Mouse (Mus musculus): Measurements from ENCODE around the gene Tspear.

Tspear gene

GRCm38 (mm10) chr10:77882553-77882952, 196.2 kb downstream of the Tspear start:
- no peak for DNase-seq

DNA sequence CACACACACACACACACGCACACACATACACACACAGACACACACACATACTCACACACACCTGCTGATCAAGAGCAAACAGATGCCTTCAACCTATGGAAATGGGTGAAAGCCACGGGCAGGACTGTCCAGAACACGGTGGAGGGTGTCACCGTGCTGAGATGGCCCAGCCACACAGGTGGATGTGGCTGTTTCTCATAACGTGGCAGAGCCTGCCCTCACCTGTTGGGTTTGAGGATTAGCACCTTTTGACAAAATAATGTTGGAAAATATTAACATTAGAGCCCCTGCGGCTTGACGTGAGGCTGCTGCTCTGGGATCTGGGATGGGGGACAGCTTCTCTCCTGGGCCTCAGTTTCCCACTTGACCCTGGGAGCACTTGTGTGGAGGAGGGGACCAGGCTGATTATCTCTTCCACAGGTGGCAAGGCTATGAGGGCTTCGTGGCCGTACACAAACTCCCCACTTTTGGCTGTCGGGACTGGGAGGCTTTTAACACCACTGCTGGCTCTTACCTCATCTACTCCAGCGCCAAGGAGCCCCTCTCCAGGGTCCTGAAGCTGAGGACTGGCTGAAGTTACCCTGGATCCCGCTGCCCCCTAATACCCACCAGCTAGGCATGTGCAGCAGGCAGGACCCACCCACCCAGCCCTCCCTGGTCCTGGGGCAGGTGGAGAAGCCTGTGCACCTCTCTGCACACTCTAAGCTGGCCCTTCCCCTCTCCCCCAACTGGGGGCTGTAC, 199.8 kb downstream of the Tspear start:
- DNase-seq = no peak

DNA sequence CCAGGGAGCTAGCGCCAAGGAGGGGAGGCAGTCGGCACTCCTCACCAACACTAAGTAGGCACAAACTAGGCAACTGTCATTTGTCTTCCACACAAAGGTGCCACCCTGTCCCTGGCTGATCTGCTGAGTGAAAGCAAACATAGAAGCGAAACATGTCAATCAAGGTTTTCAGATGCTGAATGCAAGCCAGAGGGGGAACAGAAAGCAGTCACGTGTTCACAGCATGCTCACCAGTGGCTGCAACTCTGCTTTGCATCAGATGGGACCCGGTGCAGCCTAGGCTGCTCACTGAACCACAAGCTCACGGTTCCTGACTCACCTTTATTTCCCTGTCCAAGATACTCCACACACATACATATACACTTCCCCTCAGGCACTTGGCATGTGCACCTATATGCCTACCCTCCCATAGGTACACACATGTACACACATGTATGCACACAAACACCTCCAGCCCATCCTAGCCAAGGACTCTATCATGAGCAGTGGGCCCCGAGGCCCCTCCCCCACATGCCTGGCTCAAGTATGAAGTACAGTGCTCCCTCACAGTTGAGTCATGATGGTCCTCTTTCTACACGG, 204.7 kb downstream of the Tspear start:
- DNase-seq = no peak

DNA sequence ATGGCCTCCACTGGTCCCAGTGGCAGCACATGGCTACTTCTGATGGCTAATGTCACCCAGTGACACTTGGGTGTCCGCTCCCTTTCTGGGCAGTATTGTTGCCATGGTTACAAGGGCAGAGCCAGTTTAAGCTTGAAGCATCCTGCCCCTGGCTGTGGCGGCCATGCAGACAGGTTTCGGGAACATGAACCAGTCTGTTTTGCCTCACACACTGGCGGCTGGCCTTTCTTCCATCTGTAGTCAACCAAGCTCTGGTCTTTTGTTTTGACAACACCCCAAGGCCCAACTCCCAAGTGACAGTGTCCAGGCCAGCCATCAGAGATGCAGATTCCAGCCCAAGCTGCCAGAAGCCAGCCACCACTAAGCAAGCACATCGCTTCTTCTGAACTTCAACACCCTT, 209.2 kb downstream of the Tspear start:
- no peak for DNase-seq

GRCm38 (mm10) chr10:77900126-77900525, 213.8 kb downstream of the Tspear start:
- no peak for DNase-seq

- DNase-seq = no peak
Measured at GRCm38 (mm10) chr10:77900903-77901818, 214.8 kb downstream of the Tspear start.

DNA sequence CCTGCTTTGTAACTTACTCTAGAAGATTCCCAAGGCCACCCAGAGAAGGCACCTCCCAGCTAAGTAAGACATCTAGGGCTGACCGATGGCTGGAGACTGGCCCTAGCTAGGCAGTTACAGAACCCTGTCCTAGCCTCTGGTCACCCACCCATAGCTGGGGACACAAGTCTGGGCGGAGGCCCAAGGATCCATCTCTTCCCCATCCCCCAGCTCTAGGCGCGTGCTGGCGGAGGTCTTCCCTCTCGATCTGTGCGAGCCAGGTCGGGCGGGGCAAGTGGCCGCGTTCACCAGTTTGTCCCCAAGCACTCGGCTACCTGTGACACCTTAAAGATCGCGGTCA, 215.5 kb downstream of the Tspear start:
- peak; percentile 20 for DNase-seq

DNA sequence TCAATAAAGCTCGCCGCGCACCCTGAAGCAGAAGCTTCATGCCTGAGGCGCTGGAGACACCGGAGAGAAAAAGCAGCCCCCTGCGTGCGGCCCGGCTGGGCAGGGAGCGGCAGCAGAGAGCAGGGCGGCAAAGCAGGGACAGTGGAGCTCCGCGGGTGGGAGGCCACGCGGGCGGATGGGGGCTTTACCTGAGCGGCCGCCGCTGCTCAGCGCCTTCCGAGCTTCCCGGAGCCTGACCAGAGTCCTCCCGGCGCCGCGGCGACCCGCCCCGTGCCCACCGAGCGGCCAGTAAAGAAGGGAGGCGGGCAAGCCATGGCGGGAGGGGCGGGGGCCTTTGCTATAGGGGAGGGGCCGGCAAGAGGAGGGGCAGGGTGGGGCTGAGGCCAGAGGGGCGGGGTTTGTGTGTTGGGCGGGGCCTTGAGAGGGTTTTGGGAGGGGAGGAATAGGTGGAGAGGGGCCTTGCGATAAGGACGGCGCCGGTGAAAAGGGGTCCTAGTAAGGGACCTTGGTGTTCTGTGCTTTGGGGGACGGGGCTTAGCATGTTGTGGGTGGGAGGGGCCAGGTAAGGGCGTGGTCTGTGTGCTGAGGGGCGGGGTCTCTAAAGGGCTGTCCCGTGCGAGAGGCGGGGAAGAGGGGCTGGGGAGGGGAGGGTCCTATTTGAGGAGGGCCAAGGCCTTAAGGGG, 216.0 kb downstream of the Tspear start, which contains the start of gene Lrrc3:
Lrrc3 (minus strand) TSS at position 326 of the 683 bp plus-strand sequence.
- peak; percentile 39 for DNase-seq

GRCm38 (mm10) chr10:77902894-77903715, 216.7 kb downstream of the Tspear start:
- DNase-seq = peak; percentile 42

DNA sequence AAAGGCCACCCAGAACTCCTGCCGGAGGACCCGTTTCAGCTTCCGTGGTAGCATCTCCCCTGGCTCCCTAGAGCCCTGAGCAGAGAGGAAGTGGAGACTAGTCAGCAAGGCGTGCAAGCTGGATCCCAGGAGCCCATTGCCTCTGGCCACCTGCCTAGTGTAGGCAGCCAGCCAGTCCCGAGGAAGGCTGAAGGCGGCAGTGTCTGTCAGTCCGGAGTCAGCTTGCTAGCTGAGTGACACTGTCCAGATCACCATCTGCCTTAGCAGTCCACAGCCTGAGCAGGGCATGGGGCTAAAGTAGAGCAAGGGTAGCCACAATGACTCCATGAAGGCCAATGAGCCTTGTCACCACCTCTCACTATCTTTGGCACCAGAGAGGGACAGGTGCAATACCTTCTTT, 226.2 kb downstream of the Tspear start:
- no peak for DNase-seq

DNA sequence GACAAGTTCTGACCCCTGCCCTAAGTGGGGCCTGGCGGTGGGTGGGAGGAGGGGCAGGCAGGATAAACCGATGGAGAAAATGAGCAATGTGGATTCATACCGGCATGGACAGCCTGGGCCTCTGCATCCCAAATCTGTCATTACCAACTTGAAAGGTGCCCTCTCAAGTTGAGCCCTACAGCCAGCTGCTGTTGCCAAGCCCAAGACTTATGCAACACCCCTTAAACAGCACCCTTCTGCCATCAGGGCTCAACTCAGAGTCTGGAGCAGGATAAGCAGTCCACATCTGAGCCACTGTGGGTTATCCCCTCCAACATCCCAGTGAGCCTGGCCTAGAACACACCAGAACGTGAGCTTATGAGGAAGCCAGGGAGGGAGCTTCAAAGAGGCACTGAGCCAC, 226.9 kb downstream of the Tspear start:
- no peak for DNase-seq

GRCm38 (mm10) chr10:77916636-77917335, 230.4 kb downstream of the Tspear start:
- DNase-seq = peak; percentile 35

DNA sequence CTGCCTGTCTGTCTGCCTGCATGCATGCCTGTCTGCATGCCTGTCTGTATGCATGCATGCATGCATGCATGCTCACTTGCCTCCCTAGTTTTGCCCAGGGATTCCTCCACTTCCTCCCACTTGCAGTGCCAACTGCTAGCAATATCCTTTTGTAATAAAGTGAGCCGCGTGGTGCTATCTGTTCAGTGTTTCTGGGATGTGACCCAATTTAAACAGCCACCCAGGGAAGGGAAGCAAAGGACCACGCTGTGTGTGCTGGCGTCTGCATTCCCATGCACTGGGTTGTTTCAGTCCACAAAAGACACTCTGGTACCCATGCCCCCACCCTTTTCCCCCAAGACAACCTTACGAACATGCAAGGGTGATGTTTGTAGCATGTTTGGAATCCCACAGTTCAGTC, 234.6 kb downstream of the Tspear start:
- DNase-seq = no peak

DNA sequence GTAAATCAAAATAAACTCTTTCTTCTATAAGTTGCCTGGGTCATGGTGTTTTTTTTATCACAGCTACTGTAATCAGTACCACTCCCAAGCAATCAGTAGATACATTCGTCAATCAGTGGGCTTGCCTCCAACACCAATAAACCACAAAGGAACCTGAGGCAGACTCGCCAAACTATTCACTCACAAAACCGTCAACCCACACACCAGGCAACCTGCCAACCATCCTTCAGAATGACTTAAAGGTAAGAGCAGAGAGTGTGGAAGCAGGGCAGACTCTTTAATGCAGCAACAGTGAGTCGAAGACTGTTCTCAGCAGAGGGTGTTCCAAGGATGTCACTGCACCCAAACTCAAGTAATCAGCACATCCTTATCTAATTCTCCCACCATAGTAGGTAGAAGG, 236.3 kb downstream of the Tspear start:
- no peak for DNase-seq

DNA sequence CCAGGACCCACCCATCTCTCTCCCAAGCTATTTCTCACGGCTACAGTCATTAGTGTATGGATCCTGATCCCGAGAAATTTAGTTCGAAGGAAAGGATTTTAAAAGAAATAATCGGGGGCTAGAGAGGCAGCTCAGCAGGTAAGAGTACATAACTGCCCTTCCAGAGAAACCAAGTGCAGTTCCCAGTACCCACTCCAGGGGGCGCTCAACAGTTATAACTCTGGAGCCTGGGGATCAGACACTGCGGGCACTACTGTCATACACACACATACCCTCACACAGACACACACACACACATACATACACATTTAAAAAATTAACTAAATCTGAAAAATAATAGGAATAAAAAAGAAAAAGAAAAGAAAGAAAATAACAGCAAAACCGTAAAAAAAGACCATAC, 239.8 kb downstream of the Tspear start:
- DNase-seq = peak; percentile 37

DNA sequence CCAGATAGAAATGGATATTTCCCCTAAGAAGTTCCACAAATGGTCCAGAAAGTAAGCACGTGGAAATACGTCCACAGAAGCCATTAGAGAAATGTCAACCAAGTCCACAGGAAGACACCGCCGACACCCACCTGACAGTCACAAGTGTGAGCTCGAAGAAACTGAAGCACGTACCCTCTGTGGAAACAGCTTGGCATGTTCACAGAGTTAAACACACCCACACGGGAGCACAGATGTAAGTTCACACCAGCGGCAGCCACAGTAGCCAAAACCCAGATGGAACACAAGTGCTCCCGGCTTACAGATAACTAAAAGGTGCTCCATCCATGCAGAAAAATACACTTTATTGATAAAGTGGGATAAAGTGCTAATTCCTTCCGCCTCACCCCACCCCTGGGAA, 241.0 kb downstream of the Tspear start:
- no peak for DNase-seq
